Mouse (Mus musculus) liver, embryonic 16.5 days (tissue): ENCODE measurements around the gene Smco3. TPM values are rescaled to one million over a fixed set of nuclear protein-coding genes. Genes with fewer than 3 reads are reported as not detected.
A peak's percentile ranks its signal among the peaks of the same experiment; 100 is the strongest.

Experiments
- ATAC-seq: fragments of 200-750 bp; cut with Nextera tagmentation; 2 replicates; pipeline ENCODE4 v1.8.0; 2017; ENCODE audit warnings: low read depth, mild to moderate bottlenecking, moderate number of reproducible peaks, moderate library complexity
- H3K27ac ChIP-seq: fragments of 300-500 bp; sonication (generic); 2 replicates; pipeline ENCODE4 v1.5.1; 2014; ENCODE audit warnings: mild to moderate bottlenecking, low read length
- H3K27me3 ChIP-seq: fragments of 300-500 bp; sonication (generic); 2 replicates; pipeline ENCODE4 v1.6.1; 2014; ENCODE audit warnings: low read depth, low read length, mixed read lengths; ENCODE audit not compliant: control insufficient read depth, insufficient read depth
- H3K36me3 ChIP-seq: fragments of 300-500 bp; sonication (generic); 2 replicates; pipeline ENCODE4 v1.6.1; 2014; ENCODE audit warnings: mild to moderate bottlenecking; ENCODE audit not compliant: control insufficient read depth, insufficient read depth
- H3K4me1 ChIP-seq: fragments of 300-500 bp; sonication (generic); 2 replicates; pipeline ENCODE4 v1.6.1; 2014; ENCODE audit warnings: low read depth, low read length, mixed read lengths; ENCODE audit not compliant: control insufficient read depth
- H3K4me2 ChIP-seq: fragments of 300-500 bp; sonication (generic); 2 replicates; pipeline ENCODE4 v1.6.1; 2014; ENCODE audit warnings: low read depth, low read length, mixed read lengths
- H3K4me3 ChIP-seq: fragments of 300-500 bp; sonication (generic); 2 replicates; pipeline ENCODE4 v1.5.1; 2014; ENCODE audit warnings: low read depth, mild to moderate bottlenecking, low read length
- H3K9ac ChIP-seq: fragments of 300-500 bp; sonication (generic); 2 replicates; pipeline ENCODE4 v1.6.1; 2014; ENCODE audit warnings: low read depth, low read length
- H3K9me3 ChIP-seq: fragments of 300-500 bp; sonication (generic); replicated peaks from 2 replicates; pipeline ENCODE4 v1.6.1; 2016; ENCODE audit warnings: low read length; ENCODE audit not compliant: control insufficient read depth
- WGBS: fragments of 180-500 bp; shearing (Covaris S2); extraction: QIAGEN DNeasy Blood & Tissue Kit; methylation state at CpG from one replicate; pipeline ENCODE4 v1.1.7; 2014; ENCODE audit not compliant: insufficient replicate concordance; 5-methylcytosine and 5-hydroxymethylcytosine counted together
- polyA plus RNA-seq: library from polyadenylated mRNA; unstranded; fragments of >200 nt; fragmentation: Nextera tagmentation; extraction: Ambion mirVana; gene quantifications from 2 replicates; pipeline ENCODE4 v1.2.1, GENCODE M21; 2015

Smco3 gene
- polyA plus RNA-seq, 1 experiment from 2014 or later: not detected

DNA sequence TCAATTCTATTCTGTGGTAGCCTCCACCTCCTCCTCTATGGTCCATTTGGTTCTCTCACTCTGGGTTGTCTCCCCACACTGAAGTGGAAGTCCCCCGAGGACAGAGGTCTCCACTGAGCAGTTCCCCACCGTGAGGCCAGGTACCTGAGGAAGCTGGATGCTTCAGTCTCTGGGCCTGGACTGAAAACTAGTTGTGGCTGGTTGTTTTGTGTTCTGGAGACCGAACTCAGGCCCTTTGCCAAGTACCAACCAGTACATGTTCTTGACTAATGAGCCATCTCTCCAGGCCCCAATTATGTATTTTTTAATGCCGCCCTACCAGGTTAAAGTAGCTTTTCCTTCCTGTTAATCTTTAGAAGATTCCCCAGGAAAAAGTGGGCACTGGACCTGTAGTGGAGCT is 17.1 kb upstream of the Smco3 start:
- no peaks in the 10 kb centered on the region for H3K9me3 ChIP-seq
- ATAC-seq: no peak
- peaks cover 54% of the 10 kb centered on the region for H3K4me1 ChIP-seq
- H3K36me3 ChIP-seq: peaks cover 46% of the 10 kb centered on the region
- peak overlapping the region; percentile 48 for H3K27ac ChIP-seq
- H3K4me3 ChIP-seq: peak overlapping the region; percentile 83; the same call in 1 of the 2 replicates
- H3K27me3 ChIP-seq: no peaks in the 10 kb centered on the region
- no peak overlapping the region for H3K9ac ChIP-seq
- H3K4me2 ChIP-seq: peak overlapping the region; percentile 74
- WGBS: 81% methylated on average over 4 of the region's 4 CpGs

DNA sequence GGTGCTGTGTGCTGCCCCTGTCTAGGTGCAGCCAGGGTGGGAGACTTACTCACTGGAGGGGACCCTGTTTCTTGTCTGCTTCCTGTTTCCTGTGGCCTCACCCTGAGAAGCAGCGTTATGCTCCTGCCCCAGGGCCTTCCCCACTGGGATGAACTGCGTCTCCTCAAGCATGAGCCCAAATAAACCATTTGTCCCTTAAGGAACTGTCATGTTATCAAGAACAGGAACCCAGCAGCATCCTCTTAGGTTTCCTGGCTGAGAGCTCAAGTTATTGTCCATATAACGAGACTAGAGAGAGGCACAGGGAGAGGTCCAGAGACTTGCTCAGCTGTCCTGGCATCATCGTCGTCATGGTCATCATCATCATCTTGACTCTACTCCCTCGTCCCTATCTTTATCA is 15.0 kb upstream of the Smco3 start:
- H3K4me2 ChIP-seq: no peak overlapping the region
- H3K27me3 ChIP-seq: no peaks in the 10 kb centered on the region
- peaks cover 54% of the 10 kb centered on the region for H3K4me1 ChIP-seq
- H3K36me3 ChIP-seq: peaks cover 56% of the 10 kb centered on the region
- no peak overlapping the region for H3K4me3 ChIP-seq
- 0 out of 2 replicates have a peak overlapping the region, but pooled peaks have one; percentile 32 for H3K27ac ChIP-seq
- no peaks in the 10 kb centered on the region for H3K9me3 ChIP-seq
- H3K9ac ChIP-seq: no peak overlapping the region
- 61% methylated on average over 6 of the region's 6 CpGs for WGBS
- no peak for ATAC-seq

DNA sequence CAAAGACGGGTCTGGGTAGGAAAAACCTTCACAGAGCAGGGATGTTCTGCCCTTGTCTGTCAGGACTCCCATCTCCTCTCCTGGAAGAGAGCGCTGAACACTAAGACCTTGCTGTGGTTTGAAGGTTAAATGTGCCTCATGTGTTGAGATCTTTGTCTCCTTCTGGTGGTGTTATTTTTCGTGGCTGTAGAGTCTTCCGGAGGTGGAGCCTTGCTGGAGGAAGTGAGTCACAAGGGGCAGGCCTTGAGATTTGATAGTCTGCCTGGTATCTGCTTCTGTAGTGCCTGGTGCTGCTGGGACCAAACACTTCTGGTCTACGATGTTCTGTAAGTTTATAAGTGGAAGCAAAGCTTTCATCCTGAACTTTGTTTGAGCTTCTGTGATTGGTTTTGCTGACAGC is 13.7 kb upstream of the Smco3 start:
- Histone ChIP-seq H3K4me2 (peak overlapping the region; percentile 18), H3K4me3 (peak overlapping the region; percentile 11), H3K9me3 (no peaks in the 10 kb centered on the region), H3K27ac (peak overlapping the region; percentile 76), H3K9ac (no peak overlapping the region), H3K27me3 (no peaks in the 10 kb centered on the region), H3K36me3 (peaks cover 50% of the 10 kb centered on the region), H3K4me1 (peaks cover 44% of the 10 kb centered on the region)
- no peak for ATAC-seq
- 76% methylated on average over 5 of the region's 5 CpGs for WGBS

DNA sequence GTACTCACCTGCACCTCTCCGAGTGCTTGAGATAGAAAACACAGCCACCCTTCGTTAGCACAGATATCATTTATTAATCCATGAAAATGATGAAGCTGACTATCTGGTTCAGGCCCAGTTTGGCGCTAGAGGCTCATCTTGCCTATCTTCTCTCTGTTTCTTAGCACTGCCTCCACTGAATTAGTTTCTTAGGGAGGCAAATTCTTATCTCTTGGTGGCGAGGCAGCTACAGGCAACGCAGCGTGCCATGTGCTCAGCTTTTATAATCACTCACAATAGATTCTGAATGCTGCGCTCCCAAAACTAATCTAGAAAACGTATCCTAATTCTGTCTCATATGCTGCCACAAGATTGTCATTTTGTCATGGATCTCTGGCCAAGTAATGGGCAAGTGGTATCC is 13.1 kb upstream of the Smco3 start:
- peaks cover 45% of the 10 kb centered on the region for H3K36me3 ChIP-seq
- no peaks in the 10 kb centered on the region for H3K9me3 ChIP-seq
- H3K27ac ChIP-seq: peak overlapping the region; percentile 76
- peak overlapping the region; percentile 18 for H3K4me2 ChIP-seq
- 0 out of 2 replicates have a peak overlapping the region, but pooled peaks have one; percentile 4 for H3K9ac ChIP-seq
- H3K27me3 ChIP-seq: no peaks in the 10 kb centered on the region
- 30% methylated on average over 8 of the region's 8 CpGs for WGBS
- ATAC-seq: peak; percentile 62
- H3K4me1 ChIP-seq: peaks cover 40% of the 10 kb centered on the region
- H3K4me3 ChIP-seq: peak overlapping the region; percentile 11

DNA sequence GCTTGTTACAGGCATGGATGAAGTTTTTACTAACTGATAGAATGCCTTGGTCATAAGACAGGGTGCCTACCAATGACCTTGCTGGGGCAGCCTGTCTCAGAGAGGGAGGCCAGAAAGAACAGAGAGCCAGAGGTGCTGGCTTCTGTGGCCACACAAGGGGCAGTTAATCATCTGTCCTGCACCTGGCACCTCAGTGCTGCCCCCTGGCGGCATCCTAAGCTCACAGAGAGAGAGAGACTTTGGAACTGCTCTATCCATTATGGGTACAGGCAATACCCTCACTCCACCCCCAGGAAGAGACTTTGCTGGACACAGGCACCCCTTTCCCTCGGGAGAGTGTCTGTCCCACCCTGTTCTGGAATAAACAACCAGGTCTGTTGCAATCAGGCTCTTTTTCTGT is 12.5 kb upstream of the Smco3 start:
- ATAC-seq: peak; percentile 76
- H3K4me3 ChIP-seq: peak overlapping the region; percentile 9; the same call in 1 of the 2 replicates
- H3K27ac ChIP-seq: peak overlapping the region; percentile 76
- peaks cover 37% of the 10 kb centered on the region for H3K4me1 ChIP-seq
- H3K4me2 ChIP-seq: peak overlapping the region; percentile 18
- peaks cover 43% of the 10 kb centered on the region for H3K36me3 ChIP-seq
- no peaks in the 10 kb centered on the region for H3K9me3 ChIP-seq
- no peaks in the 10 kb centered on the region for H3K27me3 ChIP-seq
- WGBS: 8% methylated on average over 2 of the region's 2 CpGs
- H3K9ac ChIP-seq: peak overlapping the region; percentile 15

DNA sequence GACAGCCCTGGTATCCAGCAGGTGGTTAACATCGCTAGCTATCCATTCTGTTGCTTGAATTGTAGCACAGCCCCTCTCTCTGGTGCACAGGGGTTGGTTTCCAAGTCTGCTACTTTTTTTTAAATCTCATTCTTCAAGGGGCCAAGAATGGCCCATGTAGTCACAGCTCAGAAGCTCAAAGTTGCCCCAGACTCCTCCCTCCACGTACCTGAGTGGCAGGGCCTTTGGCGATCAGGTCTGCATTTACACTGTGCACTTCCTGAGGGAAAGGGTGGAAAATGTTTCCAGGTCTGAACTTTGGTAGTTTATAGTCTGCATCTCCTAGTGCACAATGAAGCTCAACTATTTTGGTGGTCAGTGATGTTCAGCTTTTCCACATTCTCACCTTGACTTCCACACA is 12.0 kb upstream of the Smco3 start:
- ATAC-seq: no peak
- Histone ChIP-seq H3K9ac (no peak overlapping the region), H3K9me3 (no peaks in the 10 kb centered on the region), H3K27ac (no peak overlapping the region), H3K4me3 (no peak overlapping the region), H3K4me1 (peaks cover 32% of the 10 kb centered on the region), H3K27me3 (no peaks in the 10 kb centered on the region), H3K4me2 (0 out of 2 replicates have a peak overlapping the region, but pooled peaks have one; percentile 18), H3K36me3 (peaks cover 39% of the 10 kb centered on the region)
- WGBS: 91% methylated on average over 3 of the region's 3 CpGs

DNA sequence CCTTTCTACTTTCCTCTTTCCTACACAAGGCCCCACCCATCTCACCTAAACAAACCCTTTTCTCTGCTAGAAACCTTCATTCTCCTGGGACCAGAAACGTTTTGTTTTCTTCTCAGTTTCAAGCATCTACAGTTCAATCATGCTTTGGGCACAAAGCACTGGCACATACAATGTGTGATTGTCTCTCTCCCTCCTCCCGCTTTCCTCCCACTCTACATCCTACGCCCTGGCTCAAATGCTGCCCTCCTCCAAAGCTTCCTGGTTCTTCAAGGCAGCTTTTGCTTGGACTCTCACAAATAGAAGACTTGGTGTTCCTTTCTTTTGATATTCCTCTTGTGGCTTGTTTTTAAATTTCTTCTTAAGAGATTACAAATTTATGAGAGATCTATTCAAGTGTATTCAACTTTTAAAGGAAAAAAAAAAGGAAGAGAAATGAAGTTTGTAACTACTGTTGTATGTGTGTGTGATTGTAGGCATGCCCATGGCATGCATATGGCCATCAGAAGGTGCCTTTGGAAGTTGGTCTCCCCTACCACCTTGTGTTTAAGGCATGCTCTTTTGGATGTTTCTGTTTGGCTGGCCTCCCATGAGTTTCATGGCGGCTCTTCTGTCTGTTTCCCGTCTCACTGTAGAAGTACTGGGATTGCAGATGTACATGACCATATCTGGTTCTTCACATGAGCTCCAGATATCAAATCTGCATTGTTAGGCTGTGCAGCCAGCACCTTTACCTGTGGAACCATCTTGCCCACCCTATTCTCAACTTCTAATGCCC is 10.6 kb upstream of the Smco3 start:
- Histone ChIP-seq H3K9ac (no peak overlapping the region), H3K36me3 (peaks cover 31% of the 10 kb centered on the region), H3K27ac (no peak overlapping the region), H3K4me1 (peaks cover 31% of the 10 kb centered on the region), H3K27me3 (no peaks in the 10 kb centered on the region), H3K9me3 (no peaks in the 10 kb centered on the region), H3K4me2 (no peak overlapping the region), H3K4me3 (no peak overlapping the region)
- ATAC-seq: no peak
- WGBS: 78% methylated on average over 5 of the region's 5 CpGs

DNA sequence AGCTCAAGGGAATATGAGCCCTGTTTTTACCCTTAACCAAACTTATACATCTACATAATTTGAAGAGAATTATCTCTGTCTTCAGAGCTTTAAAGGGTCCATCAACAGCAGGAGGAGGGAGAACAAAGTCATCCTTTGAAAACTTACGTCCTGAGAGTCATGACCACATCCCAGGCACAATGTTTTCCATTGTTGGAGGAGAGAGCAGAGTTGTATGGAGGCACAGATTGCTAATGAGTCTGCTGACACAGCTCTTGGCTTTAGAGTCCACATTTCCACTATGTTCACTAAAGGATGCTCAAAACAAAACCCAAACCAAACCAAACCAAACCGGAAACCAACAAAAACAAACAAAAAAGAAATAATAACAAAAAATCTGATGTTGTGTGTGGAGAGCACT is 9.7 kb upstream of the Smco3 start:
- H3K9me3 ChIP-seq: no peaks in the 10 kb centered on the region
- peaks cover 25% of the 10 kb centered on the region for H3K36me3 ChIP-seq
- H3K27me3 ChIP-seq: no peaks in the 10 kb centered on the region
- peaks cover 22% of the 10 kb centered on the region for H3K4me1 ChIP-seq
- no peak overlapping the region for H3K9ac ChIP-seq
- no peak overlapping the region for H3K4me3 ChIP-seq
- WGBS: 75% methylated on average over 2 of the region's 2 CpGs
- H3K27ac ChIP-seq: no peak overlapping the region
- H3K4me2 ChIP-seq: no peak overlapping the region
- no peak for ATAC-seq

DNA sequence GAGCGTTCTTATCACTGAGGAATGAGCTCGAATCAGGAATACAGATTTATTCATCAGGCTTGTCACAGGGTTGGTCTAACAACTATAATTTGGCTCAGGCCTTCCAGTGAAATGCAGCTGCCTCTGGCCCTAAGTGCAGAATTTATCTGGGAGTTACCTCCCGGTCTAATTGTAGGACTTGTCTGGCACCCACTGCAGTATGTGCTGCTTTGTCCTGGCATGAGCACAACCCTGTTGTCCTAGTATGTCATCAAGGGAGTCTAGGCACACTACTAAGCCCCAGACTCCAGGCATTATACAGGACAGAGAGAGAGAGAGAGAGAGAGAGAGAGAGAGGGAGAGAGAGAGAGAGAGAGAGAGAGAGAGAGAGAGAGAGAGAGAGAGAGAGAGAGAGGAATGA is 2.1 kb upstream of the Smco3 start:
- Histone ChIP-seq H3K36me3 (no peaks in the 10 kb centered on the region), H3K27me3 (no peaks in the 10 kb centered on the region), H3K4me1 (peaks cover 2% of the 10 kb centered on the region), H3K4me2 (no peak overlapping the region), H3K4me3 (no peak overlapping the region), H3K9me3 (no peaks in the 10 kb centered on the region), H3K9ac (no peak overlapping the region), H3K27ac (no peak overlapping the region)
- ATAC-seq: no peak
- 71% methylated on average over 3 of the region's 3 CpGs for WGBS
